Mouse (Mus musculus): Measurements from ENCODE around the gene Rplp2. TPM values are rescaled to one million over a fixed set of nuclear protein-coding genes. Genes with fewer than 3 reads are reported as not detected.
A peak's percentile ranks its signal among the peaks of the same experiment; 100 is the strongest.

Rplp2 gene
- polyA plus RNA-seq, 1 experiment from 2014 or later = 704 TPM

- peak; percentile 94 for ATAC-seq (replicated peaks; ENCODE audit: extremely low read depth, insufficient read depth, low FRiP score)
- Histone ChIP-seq H3K4me1 (ENCODE audit: control insufficient read depth, insufficient read depth, low read length) (peaks cover 16% of the 10 kb centered on the region), H3K27ac (ENCODE audit: low read length) (peak within 1 kb of the TSS; percentile 79), H3K4me2 (ENCODE audit: low read depth, low read length) (peak within 1 kb of the TSS; percentile 90), H3K27me3 (ENCODE audit: control insufficient read depth, insufficient read depth, low read length) (no peaks in the 10 kb centered on the region), H3K4me3 (ENCODE audit: low read length) (peak within 1 kb of the TSS; percentile 80), H3K9ac (ENCODE audit: low read length) (peak within 1 kb of the TSS; percentile 89), H3K36me3 (ENCODE audit: control insufficient read depth, insufficient read depth) (peaks cover 13% of the 10 kb centered on the region), H3K9me3 (replicated peaks; ENCODE audit: control insufficient read depth, low read length) (no peaks in the 10 kb centered on the region)
- WGBS = under 1% methylated on average over 49 of the region's 56 CpGs
Measured at GRCm38 (mm10) chr7:141413809-141414584, 33.2 kb upstream of the Rplp2 start, which contains the start of gene Gatd1. TSS of gene Gatd1 (minus strand) at chr7:141414136.

GRCm38 (mm10) chr7:141416144-141416841 is 30.9 kb upstream of the Rplp2 start:
- Histone ChIP-seq H3K27me3 (ENCODE audit: control insufficient read depth, insufficient read depth, low read length) (no peaks in the 10 kb centered on the region), H3K4me1 (ENCODE audit: control insufficient read depth, insufficient read depth, low read length) (peaks cover 13% of the 10 kb centered on the region), H3K36me3 (ENCODE audit: control insufficient read depth, insufficient read depth) (0 out of 2 replicates have a peak, but pooled peaks cover 2% of the 10 kb centered on the region), H3K9ac (ENCODE audit: low read length) (no peak overlapping the region), H3K27ac (ENCODE audit: low read length) (no peak overlapping the region), H3K4me2 (ENCODE audit: low read depth, low read length) (no peak overlapping the region), H3K9me3 (replicated peaks; ENCODE audit: control insufficient read depth, low read length) (no peaks in the 10 kb centered on the region), H3K4me3 (ENCODE audit: low read length) (no peak overlapping the region)
- ATAC-seq (replicated peaks; ENCODE audit: extremely low read depth, insufficient read depth, low FRiP score) = no peak
- 79% methylated on average over 6 of the region's 6 CpGs for WGBS

GRCm38 (mm10) chr7:141417731-141418681 is 29.2 kb upstream of the Rplp2 start:
- 66% methylated on average over 8 of the region's 8 CpGs for WGBS
- no peak for ATAC-seq (replicated peaks; ENCODE audit: extremely low read depth, insufficient read depth, low FRiP score)
- no peak overlapping the region for H3K4me3 ChIP-seq (ENCODE audit: low read length)

GRCm38 (mm10) chr7:141418970-141419369 is 28.2 kb upstream of the Rplp2 start:
- H3K4me3 ChIP-seq (ENCODE audit: low read length) = no peak overlapping the region
- ATAC-seq (replicated peaks; ENCODE audit: extremely low read depth, insufficient read depth, low FRiP score) = no peak
- H3K9me3 ChIP-seq (replicated peaks; ENCODE audit: control insufficient read depth, low read length) = no peaks in the 10 kb centered on the region
- H3K4me1 ChIP-seq (ENCODE audit: control insufficient read depth, insufficient read depth, low read length) = peaks cover 7% of the 10 kb centered on the region
- no peak overlapping the region for H3K4me2 ChIP-seq (ENCODE audit: low read depth, low read length)
- no peak overlapping the region for H3K27ac ChIP-seq (ENCODE audit: low read length)
- no peak overlapping the region for H3K9ac ChIP-seq (ENCODE audit: low read length)
- WGBS = 58% methylated on average over 7 of the region's 7 CpGs
- H3K36me3 ChIP-seq (ENCODE audit: control insufficient read depth, insufficient read depth) = no peaks in the 10 kb centered on the region
- no peaks in the 10 kb centered on the region for H3K27me3 ChIP-seq (ENCODE audit: control insufficient read depth, insufficient read depth, low read length)

More at GRCm38 (mm10) chr7:141417731-141418681, 29.2 kb upstream of the Rplp2 start:
- no peak overlapping the region for H3K9ac ChIP-seq (ENCODE audit: low read length)
- no peaks in the 10 kb centered on the region for H3K9me3 ChIP-seq (replicated peaks; ENCODE audit: control insufficient read depth, low read length)
- H3K36me3 ChIP-seq (ENCODE audit: control insufficient read depth, insufficient read depth) = no peaks in the 10 kb centered on the region
- no peak overlapping the region for H3K4me2 ChIP-seq (ENCODE audit: low read depth, low read length)
- no peak overlapping the region for H3K27ac ChIP-seq (ENCODE audit: low read length)
- H3K4me1 ChIP-seq (ENCODE audit: control insufficient read depth, insufficient read depth, low read length) = peaks cover 10% of the 10 kb centered on the region
- no peaks in the 10 kb centered on the region for H3K27me3 ChIP-seq (ENCODE audit: control insufficient read depth, insufficient read depth, low read length)

- Histone ChIP-seq H3K9ac (ENCODE audit: low read length) (no peak overlapping the region), H3K36me3 (ENCODE audit: control insufficient read depth, insufficient read depth) (no peaks in the 10 kb centered on the region), H3K9me3 (replicated peaks; ENCODE audit: control insufficient read depth, low read length) (no peaks in the 10 kb centered on the region), H3K27ac (ENCODE audit: low read length) (no peak overlapping the region), H3K4me3 (ENCODE audit: low read length) (no peak overlapping the region), H3K4me2 (ENCODE audit: low read depth, low read length) (no peak overlapping the region), H3K27me3 (ENCODE audit: control insufficient read depth, insufficient read depth, low read length) (no peaks in the 10 kb centered on the region), H3K4me1 (ENCODE audit: control insufficient read depth, insufficient read depth, low read length) (no peaks in the 10 kb centered on the region; the same call in 1 of the 2 replicates)
- 71% methylated on average over 9 of the region's 9 CpGs for WGBS
- no peak for ATAC-seq (replicated peaks; ENCODE audit: extremely low read depth, insufficient read depth, low FRiP score)
Measured at GRCm38 (mm10) chr7:141420030-141420702, 27.0 kb upstream of the Rplp2 start.

GRCm38 (mm10) chr7:141423811-141424210 is 23.4 kb upstream of the Rplp2 start:
- no peak overlapping the region for H3K9ac ChIP-seq (ENCODE audit: low read length)
- H3K4me3 ChIP-seq (ENCODE audit: low read length) = no peak overlapping the region
- WGBS = 57% methylated on average over 4 of the region's 4 CpGs

GRCm38 (mm10) chr7:141426948-141427730 is 20.0 kb upstream of the Rplp2 start:
- Histone ChIP-seq H3K4me3 (ENCODE audit: low read length) (no peak overlapping the region), H3K9me3 (replicated peaks; ENCODE audit: control insufficient read depth, low read length) (no peaks in the 10 kb centered on the region), H3K9ac (ENCODE audit: low read length) (no peak overlapping the region), H3K27me3 (ENCODE audit: control insufficient read depth, insufficient read depth, low read length) (no peaks in the 10 kb centered on the region), H3K27ac (ENCODE audit: low read length) (no peak overlapping the region), H3K4me2 (ENCODE audit: low read depth, low read length) (no peak overlapping the region), H3K36me3 (ENCODE audit: control insufficient read depth, insufficient read depth) (peaks cover 9% of the 10 kb centered on the region), H3K4me1 (ENCODE audit: control insufficient read depth, insufficient read depth, low read length) (peaks cover 14% of the 10 kb centered on the region; the same call in 1 of the 2 replicates)
- no peak for ATAC-seq (replicated peaks; ENCODE audit: extremely low read depth, insufficient read depth, low FRiP score)
- WGBS = 80% methylated on average over 12 of the region's 12 CpGs

More at GRCm38 (mm10) chr7:141423811-141424210, 23.4 kb upstream of the Rplp2 start:
- no peak overlapping the region for H3K27ac ChIP-seq (ENCODE audit: low read length)
- ATAC-seq (replicated peaks; ENCODE audit: extremely low read depth, insufficient read depth, low FRiP score) = no peak
- no peaks in the 10 kb centered on the region for H3K27me3 ChIP-seq (ENCODE audit: control insufficient read depth, insufficient read depth, low read length)
- no peaks in the 10 kb centered on the region for H3K9me3 ChIP-seq (replicated peaks; ENCODE audit: control insufficient read depth, low read length)
- peaks cover 2% of the 10 kb centered on the region; the same call in 1 of the 2 replicates for H3K4me1 ChIP-seq (ENCODE audit: control insufficient read depth, insufficient read depth, low read length)
- no peaks in the 10 kb centered on the region for H3K36me3 ChIP-seq (ENCODE audit: control insufficient read depth, insufficient read depth)
- no peak overlapping the region for H3K4me2 ChIP-seq (ENCODE audit: low read depth, low read length)

Measured in heart, embryonic 16.5 days (tissue).